In genomic region chr17:74395383-74396065, GRCm38 (mm10) we compare ENCODE assay signal across 8 mouse cellular contexts. TPM values are rescaled to one million over a fixed set of nuclear protein-coding genes. Genes with fewer than 3 reads are reported as not detected.
A peak's percentile ranks its signal among the peaks of the same experiment; 100 is the strongest.
DNase-seq lines count a peak whose midpoint lies in the region; ATAC-seq and TF ChIP-seq lines count a peak whose summit lies in the region.

Slc30a6 (plus strand) TSS chr17:74395608.

- peak within 1 kb of the TSS; percentile 72 for H3K4me2 ChIP-seq in forebrain, embryonic 13.5 days
- H3K4me2 ChIP-seq in liver, postnatal 0 days (ENCODE audit: low read depth, low read length): peak within 1 kb of the TSS; percentile 78
- peak within 1 kb of the TSS; percentile 71 for H3K4me2 ChIP-seq in neural tube, embryonic 14.5 days (ENCODE audit: low read depth, low read length)

- TF ChIP-seq CTCF in ES-Bruce4 (IDR thresholded peaks at IDR 0.05; ENCODE audit: low read depth, low read length): no peak
- TF ChIP-seq CTCF in liver, postnatal 0 days (IDR thresholded peaks at IDR 0.05; ENCODE audit: low read depth): no peak

- H3K27me3 ChIP-seq in ES-Bruce4 (ENCODE audit: control insufficient read depth, insufficient read depth, low read length, poor library complexity, severe bottlenecking): no peaks in the 10 kb centered on the region
- no peaks in the 10 kb centered on the region for H3K27me3 ChIP-seq in forebrain, embryonic 13.5 days
- H3K27me3 ChIP-seq in liver, postnatal 0 days (ENCODE audit: insufficient read depth, low read length): no peaks in the 10 kb centered on the region
- no peaks in the 10 kb centered on the region for H3K27me3 ChIP-seq in neural tube, embryonic 14.5 days (ENCODE audit: control insufficient read depth, insufficient read depth, low read length)

- H3K9ac ChIP-seq in ES-Bruce4 (ENCODE audit: low read depth, poor library complexity, severe bottlenecking): peak within 1 kb of the TSS; percentile 79
- peak within 1 kb of the TSS; percentile 92 for H3K9ac ChIP-seq in forebrain, embryonic 13.5 days
- peak within 1 kb of the TSS; percentile 92 for H3K9ac ChIP-seq in liver, postnatal 0 days (replicated peaks)
- peak within 1 kb of the TSS; percentile 65 for H3K9ac ChIP-seq in neural tube, embryonic 14.5 days (replicated peaks; ENCODE audit: low read depth, low read length)

- H3K9me3 ChIP-seq in ES-Bruce4 (replicated peaks; ENCODE audit: control insufficient read depth, insufficient read depth, low read length, poor library complexity, severe bottlenecking): no peaks in the 10 kb centered on the region
- H3K9me3 ChIP-seq in forebrain, embryonic 13.5 days (replicated peaks): no peaks in the 10 kb centered on the region
- H3K9me3 ChIP-seq in liver, postnatal 0 days (ENCODE audit: low read length): no peaks in the 10 kb centered on the region
- no peaks in the 10 kb centered on the region for H3K9me3 ChIP-seq in neural tube, embryonic 14.5 days (ENCODE audit: control insufficient read depth, low read length)

- H3K36me3 ChIP-seq in ES-Bruce4 (ENCODE audit: control insufficient read depth, insufficient read depth, low read length, poor library complexity, severe bottlenecking): no peaks in the 10 kb centered on the region
- H3K36me3 ChIP-seq in forebrain, embryonic 13.5 days (ENCODE audit: poor library complexity, severe bottlenecking): no peaks in the 10 kb centered on the region
- H3K36me3 ChIP-seq in liver, postnatal 0 days (replicated peaks; ENCODE audit: insufficient read depth, low read length): no peaks in the 10 kb centered on the region
- peaks cover under 1% of the 10 kb centered on the region; the same call in 1 of the 2 replicates for H3K36me3 ChIP-seq in neural tube, embryonic 14.5 days (ENCODE audit: control insufficient read depth, insufficient read depth, low read length)

- H3K4me1 ChIP-seq in ES-Bruce4 (ENCODE audit: control insufficient read depth, insufficient read depth, low read length): no peaks in the 10 kb centered on the region
- H3K4me1 ChIP-seq in forebrain, embryonic 13.5 days: peaks cover 14% of the 10 kb centered on the region
- H3K4me1 ChIP-seq in liver, postnatal 0 days (ENCODE audit: insufficient read depth): peaks cover 15% of the 10 kb centered on the region
- H3K4me1 ChIP-seq in neural tube, embryonic 14.5 days (ENCODE audit: control insufficient read depth, insufficient read depth, low read length): peaks cover 8% of the 10 kb centered on the region; the same call in 1 of the 2 replicates

- no peak within 1 kb of the TSS for H3K27ac ChIP-seq in ES-Bruce4 (ENCODE audit: insufficient read depth, low read length)
- peak within 1 kb of the TSS; percentile 88 for H3K27ac ChIP-seq in forebrain, embryonic 13.5 days
- peak within 1 kb of the TSS; percentile 97 for H3K27ac ChIP-seq in liver, postnatal 0 days (ENCODE audit: low read depth)
- peak within 1 kb of the TSS; percentile 74 for H3K27ac ChIP-seq in neural tube, embryonic 14.5 days (ENCODE audit: low read depth, low read length)

- intact Hi-C loops in heart, postnatal 10 days (cut with DNase I): loop anchor here (10.0 kb wide), 1 partner anchor 371 kb away; no protein-coding TSS in a partner anchor

- under 1% methylated on average over 41 of the region's 41 CpGs for WGBS in forebrain, embryonic 13.5 days
- WGBS in large intestine, adult 2 months: under 1% methylated on average over 41 of the region's 41 CpGs
- under 1% methylated on average over 41 of the region's 41 CpGs for WGBS in liver, postnatal 0 days (ENCODE audit: insufficient replicate concordance)
- WGBS in neural tube, embryonic 14.5 days: under 1% methylated on average over 41 of the region's 41 CpGs

- TF ChIP-seq POLR2A in ES-Bruce4 (IDR thresholded peaks at IDR 0.05; ENCODE audit: insufficient read depth, low read length): peak; percentile 85

- ATAC-seq in cerebellum, adult (ENCODE audit: insufficient number of reproducible peaks, low FRiP score, low TSS enrichment): peak; percentile 100
- ATAC-seq in forebrain, embryonic 13.5 days: peak; percentile 99
- ATAC-seq in liver, postnatal 0 days: peak; percentile 99
- ATAC-seq in neural tube, embryonic 14.5 days (ENCODE audit: low read depth): peak; percentile 99

- no peak for TF ChIP-seq EP300 in ES-Bruce4 (IDR thresholded peaks at IDR 0.05; ENCODE audit: insufficient read depth, low read depth, low read length)
- 0 out of 2 replicates have a peak, but pooled peaks have one; percentile 51 for TF ChIP-seq EP300 in liver, postnatal 0 days (IDR thresholded peaks at IDR 0.05; ENCODE audit: low read depth)

- DNase-seq in heart, postnatal 10 days: peak; percentile 97 to 98
- peak; percentile 89 for DNase-seq in large intestine, adult 2 months (ENCODE audit: low read depth, low spot score)
- DNase-seq in liver, postnatal 0 days: peak; percentile 98
- DNase-seq in testis, postnatal 10 days (ENCODE audit: low spot score): peak; percentile 98

- H3K4me3 ChIP-seq in ES-Bruce4 (ENCODE audit: low read depth, low read length): peak within 1 kb of the TSS; percentile 99
- peak within 1 kb of the TSS; percentile 76 for H3K4me3 ChIP-seq in forebrain, embryonic 13.5 days
- peak within 1 kb of the TSS; percentile 96 for H3K4me3 ChIP-seq in liver, postnatal 0 days (ENCODE audit: low read depth, low read length)
- H3K4me3 ChIP-seq in neural tube, embryonic 14.5 days (ENCODE audit: low read depth, low read length): peak within 1 kb of the TSS; percentile 56

RNA-seq across cellular contexts. Expression of gene Slc30a6, which starts in this region (rescaled TPM):
- polyA plus RNA-seq in ES-Bruce4 (2011; ENCODE audit: insufficient read depth, insufficient read length, low read depth, missing spikeins): 40.0 and 48.1 TPM in 2 replicates
- 28.8 and 33.2 TPM in 2 replicates for polyA plus RNA-seq in forebrain, embryonic 13.5 days (2015; fragmentation: Nextera tagmentation; extraction: Ambion mirVana)
- total RNA-seq in heart, postnatal 10 days (2021): 10 to 100 TPM; 10.9 to 11.6 TPM
- polyA plus RNA-seq in large intestine, adult 2 months (2012; rRNA removed): 25.9 and 33.0 TPM in 2 replicates
- 16.5 and 16.9 TPM in 2 replicates for polyA plus RNA-seq in liver, postnatal 0 days (2015; fragmentation: Nextera tagmentation; extraction: Ambion mirVana)
- polyA plus RNA-seq in neural tube, embryonic 14.5 days (2014; fragmentation: Nextera tagmentation; extraction: Ambion mirVana): 30.6 and 34.3 TPM in 2 replicates
